Mouse (Mus musculus): ENCODE results near the gene Rbpms2. TPM values are rescaled to one million over a fixed set of nuclear protein-coding genes. Genes with fewer than 3 reads are reported as not detected.

The Rbpms2 gene
- polyA plus RNA-seq, 2 experiments: 10.3 to 19.3 TPM

GRCm38 (mm10) chr9:65621196-65621595 lies 8.3 kb upstream of the Rbpms2 start:
- WGBS: 86% methylated on average over 4 of the region's 4 CpGs

GRCm38 (mm10) chr9:65621666-65622065 lies 7.8 kb upstream of the Rbpms2 start:
- no peak overlapping the region for H3K27ac ChIP-seq (replicated peaks; ENCODE audit: low read depth, low read length)

More at GRCm38 (mm10) chr9:65621196-65621595, 8.3 kb upstream of the Rbpms2 start:
- no peaks in the 10 kb centered on the region for H3K27me3 ChIP-seq (ENCODE audit: control insufficient read depth, insufficient read depth, low read length)
- no peaks in the 10 kb centered on the region for H3K9me3 ChIP-seq (ENCODE audit: control insufficient read depth, low read length)
- ATAC-seq (ENCODE audit: low FRiP score, low read depth): no peak
- H3K36me3 ChIP-seq (ENCODE audit: control insufficient read depth, insufficient read depth, low read length): no peaks in the 10 kb centered on the region
- H3K9ac ChIP-seq (ENCODE audit: low read depth, low read length, severe bottlenecking): no peak overlapping the region
- no peak for DNase-seq (ENCODE audit: low spot score)
- TF ChIP-seq POLR2A (IDR thresholded peaks at IDR 0.05; ENCODE audit: borderline replicate concordance, extremely low read depth, insufficient read depth, insufficient read length): no peak
- no peaks in the 10 kb centered on the region for H3K4me1 ChIP-seq (ENCODE audit: control insufficient read depth, insufficient read depth, low read length)
- no peak overlapping the region for H3K27ac ChIP-seq (replicated peaks; ENCODE audit: low read depth, low read length)
- H3K4me3 ChIP-seq (replicated peaks; ENCODE audit: low read length): no peak overlapping the region
- H3K4me2 ChIP-seq (replicated peaks; ENCODE audit: low read depth, low read length, severe bottlenecking): no peak overlapping the region

GRCm38 (mm10) chr9:65622826-65623225 lies 6.6 kb upstream of the Rbpms2 start:
- Histone ChIP-seq H3K36me3 (ENCODE audit: control insufficient read depth, insufficient read depth, low read length) (no peaks in the 10 kb centered on the region), H3K27ac (replicated peaks; ENCODE audit: low read depth, low read length) (no peak overlapping the region)
- WGBS: 88% methylated on average over 5 of the region's 5 CpGs

More at GRCm38 (mm10) chr9:65621666-65622065, 7.8 kb upstream of the Rbpms2 start:
- H3K4me1 ChIP-seq (ENCODE audit: control insufficient read depth, insufficient read depth, low read length): no peaks in the 10 kb centered on the region
- no peak for ATAC-seq (ENCODE audit: low FRiP score, low read depth)
- H3K9me3 ChIP-seq (ENCODE audit: control insufficient read depth, low read length): no peaks in the 10 kb centered on the region
- H3K27me3 ChIP-seq (ENCODE audit: control insufficient read depth, insufficient read depth, low read length): no peaks in the 10 kb centered on the region
- H3K4me2 ChIP-seq (replicated peaks; ENCODE audit: low read depth, low read length, severe bottlenecking): no peak overlapping the region
- no peak overlapping the region for H3K9ac ChIP-seq (ENCODE audit: low read depth, low read length, severe bottlenecking)
- WGBS: 69% methylated on average over 2 of the region's 2 CpGs
- DNase-seq (ENCODE audit: low spot score): no peak
- H3K36me3 ChIP-seq (ENCODE audit: control insufficient read depth, insufficient read depth, low read length): no peaks in the 10 kb centered on the region
- no peak for TF ChIP-seq POLR2A (IDR thresholded peaks at IDR 0.05; ENCODE audit: borderline replicate concordance, extremely low read depth, insufficient read depth, insufficient read length)
- no peak overlapping the region for H3K4me3 ChIP-seq (replicated peaks; ENCODE audit: low read length)

GRCm38 (mm10) chr9:65624266-65624665 lies 5.2 kb upstream of the Rbpms2 start:
- H3K27ac ChIP-seq (replicated peaks; ENCODE audit: low read depth, low read length): no peak overlapping the region
- H3K4me3 ChIP-seq (replicated peaks; ENCODE audit: low read length): no peak overlapping the region
- 61% methylated on average over 2 of the region's 2 CpGs for WGBS
- H3K4me1 ChIP-seq (ENCODE audit: control insufficient read depth, insufficient read depth, low read length): peaks cover 6% of the 10 kb centered on the region; the same call in 1 of the 2 replicates
- H3K4me2 ChIP-seq (replicated peaks; ENCODE audit: low read depth, low read length, severe bottlenecking): no peak overlapping the region
- no peak for TF ChIP-seq POLR2A (IDR thresholded peaks at IDR 0.05; ENCODE audit: borderline replicate concordance, extremely low read depth, insufficient read depth, insufficient read length)
- DNase-seq (ENCODE audit: low spot score) (no peak), ATAC-seq (ENCODE audit: low FRiP score, low read depth) (no peak)
- H3K9ac ChIP-seq (ENCODE audit: low read depth, low read length, severe bottlenecking): no peak overlapping the region
- H3K9me3 ChIP-seq (ENCODE audit: control insufficient read depth, low read length): no peaks in the 10 kb centered on the region
- H3K36me3 ChIP-seq (ENCODE audit: control insufficient read depth, insufficient read depth, low read length): no peaks in the 10 kb centered on the region
- H3K27me3 ChIP-seq (ENCODE audit: control insufficient read depth, insufficient read depth, low read length): peaks cover 15% of the 10 kb centered on the region; the same call in 1 of the 2 replicates

More at GRCm38 (mm10) chr9:65622826-65623225, 6.6 kb upstream of the Rbpms2 start:
- no peak overlapping the region for H3K4me3 ChIP-seq (replicated peaks; ENCODE audit: low read length)
- no peak overlapping the region for H3K4me2 ChIP-seq (replicated peaks; ENCODE audit: low read depth, low read length, severe bottlenecking)
- no peaks in the 10 kb centered on the region for H3K4me1 ChIP-seq (ENCODE audit: control insufficient read depth, insufficient read depth, low read length)
- no peaks in the 10 kb centered on the region for H3K9me3 ChIP-seq (ENCODE audit: control insufficient read depth, low read length)
- H3K9ac ChIP-seq (ENCODE audit: low read depth, low read length, severe bottlenecking): no peak overlapping the region
- ATAC-seq (ENCODE audit: low FRiP score, low read depth) (no peak), DNase-seq (ENCODE audit: low spot score) (no peak)
- TF ChIP-seq POLR2A (IDR thresholded peaks at IDR 0.05; ENCODE audit: borderline replicate concordance, extremely low read depth, insufficient read depth, insufficient read length): no peak
- H3K27me3 ChIP-seq (ENCODE audit: control insufficient read depth, insufficient read depth, low read length): peaks cover under 1% of the 10 kb centered on the region; the same call in 1 of the 2 replicates

GRCm38 (mm10) chr9:65629767-65630630 lies 551 bp downstream of the Rbpms2 start:
- Histone ChIP-seq H3K9ac (ENCODE audit: low read depth, low read length, severe bottlenecking) (peak overlapping the region; percentile 72), H3K4me1 (ENCODE audit: control insufficient read depth, insufficient read depth, low read length) (peaks cover 8% of the 10 kb centered on the region; the same call in 1 of the 2 replicates), H3K4me3 (replicated peaks; ENCODE audit: low read length) (peak overlapping the region; percentile 78), H3K9me3 (ENCODE audit: control insufficient read depth, low read length) (no peaks in the 10 kb centered on the region), H3K36me3 (ENCODE audit: control insufficient read depth, insufficient read depth, low read length) (no peaks in the 10 kb centered on the region), H3K27ac (replicated peaks; ENCODE audit: low read depth, low read length) (peak overlapping the region; percentile 53), H3K4me2 (replicated peaks; ENCODE audit: low read depth, low read length, severe bottlenecking) (peak overlapping the region; percentile 97), H3K27me3 (ENCODE audit: control insufficient read depth, insufficient read depth, low read length) (peaks cover 15% of the 10 kb centered on the region; the same call in 1 of the 2 replicates)
- TF ChIP-seq POLR2A (IDR thresholded peaks at IDR 0.05; ENCODE audit: borderline replicate concordance, extremely low read depth, insufficient read depth, insufficient read length): peak; percentile 46; the same call in 1 of the 2 replicates
- DNase-seq (ENCODE audit: low spot score): peak; percentile 51
- ATAC-seq (ENCODE audit: low FRiP score, low read depth): peak; percentile 94
- under 1% methylated on average over 46 of the region's 83 CpGs for WGBS

Data from limb, embryonic 14.5 days (tissue).